Mouse (Mus musculus): ENCODE measurements at regions not wholly inside any gene's neighbourhood (a gene's known extent, or its start where the extent isn't known, plus 50 kb on each side); places are given as distances from the start of the nearest gene placed in this dataset.
"Not testable (repeated sequence)": the region's sequence is repeated elsewhere in the genome, so short reads cannot be mapped to it uniquely, and the experiment has no call there.

DNA sequence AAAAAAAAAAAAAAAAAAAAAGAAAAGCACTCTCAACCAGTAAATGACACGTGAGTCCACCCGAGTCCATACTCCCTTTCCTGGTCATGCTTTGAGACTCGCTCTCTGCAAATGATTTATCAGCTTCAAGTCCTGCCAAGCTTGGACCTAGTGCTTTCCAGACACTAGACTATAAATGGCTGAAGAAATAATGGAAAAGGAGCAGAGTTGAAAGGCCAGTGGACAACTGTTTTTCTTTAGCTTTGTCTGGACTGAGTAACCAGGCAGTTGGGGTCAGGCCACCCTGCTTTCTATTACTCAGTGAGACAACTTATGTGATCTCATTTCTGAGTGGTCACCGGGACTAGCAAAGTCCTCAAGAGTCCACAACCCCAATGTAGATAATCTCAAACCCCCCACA, 112.9 kb downstream of the Kcns3 start:
- DNase-seq = no peak

DNA sequence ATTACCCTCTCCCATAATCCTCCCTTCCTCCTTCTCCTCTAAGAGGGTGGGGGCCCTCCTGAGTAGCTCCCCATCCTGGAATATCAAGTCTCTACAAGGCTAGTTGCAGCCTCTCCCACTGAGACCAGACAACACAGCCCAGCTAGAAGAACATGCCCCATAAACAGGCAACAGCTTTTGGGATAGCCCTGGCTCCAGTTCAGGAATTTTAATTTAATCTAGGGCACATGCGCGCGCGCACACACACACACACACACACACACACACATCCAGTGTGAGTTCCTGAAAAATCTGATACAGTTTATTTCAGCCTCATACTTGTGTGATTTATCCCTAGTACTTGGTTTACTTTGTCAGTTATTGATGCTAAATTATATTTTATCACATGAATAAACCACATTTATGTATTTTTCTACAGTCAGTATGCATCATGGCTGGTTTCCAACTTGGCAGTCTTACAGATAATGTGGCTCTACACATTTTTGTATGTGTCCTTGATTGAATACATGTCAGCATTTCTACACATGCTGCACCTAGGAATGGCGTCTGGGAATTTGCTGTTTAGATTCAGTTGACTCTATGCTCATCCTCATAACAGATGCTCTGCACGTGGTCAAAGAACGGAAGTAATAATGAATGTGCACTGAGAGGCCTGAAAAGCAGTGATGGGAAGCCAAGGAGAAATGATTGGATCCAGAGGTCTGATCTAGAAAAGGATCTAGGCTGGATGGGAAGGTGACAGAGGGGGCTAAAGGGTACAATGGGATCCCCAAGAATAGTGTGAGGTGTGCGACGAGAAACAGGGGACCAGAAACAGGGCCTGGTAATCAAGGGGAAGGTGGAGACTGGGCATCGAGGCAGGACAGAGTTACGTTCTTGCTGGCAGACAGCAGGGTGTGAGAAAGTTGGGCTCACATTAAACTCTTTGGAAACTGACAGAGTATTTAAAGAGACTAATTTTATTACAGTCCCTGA, 130.0 kb downstream of the Kcns3 start:
- DNase-seq = no peak

DNA sequence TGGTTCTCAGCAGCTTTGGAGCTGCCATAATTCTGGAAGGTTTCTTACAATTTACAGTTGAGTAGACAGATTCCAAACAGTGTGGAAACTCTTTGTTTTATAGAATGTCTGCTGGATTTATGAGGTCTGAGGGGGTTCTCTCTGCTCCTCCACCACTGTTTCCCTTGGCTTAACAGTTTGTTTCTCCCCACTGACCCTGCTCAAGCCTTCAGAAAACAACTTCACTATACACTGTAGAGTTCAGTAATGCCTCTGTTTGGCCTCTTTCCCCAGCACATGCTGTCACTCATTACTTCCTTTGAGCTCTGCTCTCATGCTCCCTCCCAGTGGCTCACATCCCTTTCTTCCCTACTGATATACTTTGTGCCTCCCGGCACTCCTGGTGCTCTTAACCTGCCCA, 139.7 kb downstream of the Kcns3 start:
- DNase-seq = no peak

DNA sequence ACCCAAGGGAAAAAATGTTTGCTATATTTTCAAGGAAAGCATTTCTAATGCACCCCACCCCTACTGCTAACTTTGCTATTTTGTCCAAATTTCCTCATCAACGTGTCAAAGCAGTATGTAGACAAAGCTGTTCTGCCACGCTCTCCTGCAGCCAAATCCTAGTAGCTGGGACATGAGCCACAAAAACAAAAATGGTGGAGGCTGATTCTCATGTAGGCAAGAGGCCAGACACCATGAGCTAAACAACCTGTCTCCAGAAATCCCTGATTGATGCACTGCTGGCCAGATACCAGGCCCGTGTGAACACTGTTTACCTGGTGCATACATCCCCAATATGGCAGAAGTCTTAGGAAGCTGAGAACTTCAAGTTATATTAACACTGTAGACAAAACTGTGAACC, 166.6 kb downstream of the Kcns3 start:
- no peak for DNase-seq

DNA sequence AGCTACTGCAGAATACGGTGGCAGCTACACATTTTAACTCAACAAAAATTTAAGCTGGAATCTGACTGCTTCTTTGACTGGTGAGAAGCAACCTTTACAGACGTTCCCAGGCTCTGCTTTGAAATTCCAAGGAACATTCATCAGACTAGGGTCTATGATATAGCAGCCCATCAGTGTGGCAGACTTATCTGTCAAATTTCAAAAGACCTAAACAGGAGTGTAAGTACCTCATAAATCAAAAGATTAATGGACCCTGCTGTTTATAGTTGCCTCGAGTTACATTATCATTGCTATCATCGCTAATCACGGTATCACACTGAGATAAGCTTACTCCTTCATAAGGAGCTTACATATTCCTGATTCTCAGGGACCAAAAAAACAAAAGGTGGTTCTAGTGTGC, 201.7 kb downstream of the Kcns3 start:
- no peak for DNase-seq

DNA sequence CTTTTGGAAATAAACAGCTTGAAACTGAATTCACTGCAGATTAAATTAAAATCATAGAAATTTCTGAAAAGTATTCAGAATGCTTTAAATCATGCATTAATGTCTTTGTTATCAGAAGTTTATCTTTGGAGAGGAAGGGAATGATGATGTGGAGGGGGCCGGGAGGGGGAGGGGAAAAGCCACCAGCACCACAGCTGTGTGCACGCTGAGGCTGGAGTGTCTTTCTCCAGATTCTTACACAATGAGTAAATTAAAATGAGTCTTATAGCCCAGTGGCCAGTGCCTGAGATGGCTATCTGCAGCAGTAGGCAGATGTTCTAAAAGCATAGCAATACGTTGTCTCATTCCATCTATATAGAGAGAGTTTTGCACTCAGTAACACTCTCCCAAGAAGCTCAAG, 209.8 kb downstream of the Kcns3 start:
- no peak for DNase-seq

DNA sequence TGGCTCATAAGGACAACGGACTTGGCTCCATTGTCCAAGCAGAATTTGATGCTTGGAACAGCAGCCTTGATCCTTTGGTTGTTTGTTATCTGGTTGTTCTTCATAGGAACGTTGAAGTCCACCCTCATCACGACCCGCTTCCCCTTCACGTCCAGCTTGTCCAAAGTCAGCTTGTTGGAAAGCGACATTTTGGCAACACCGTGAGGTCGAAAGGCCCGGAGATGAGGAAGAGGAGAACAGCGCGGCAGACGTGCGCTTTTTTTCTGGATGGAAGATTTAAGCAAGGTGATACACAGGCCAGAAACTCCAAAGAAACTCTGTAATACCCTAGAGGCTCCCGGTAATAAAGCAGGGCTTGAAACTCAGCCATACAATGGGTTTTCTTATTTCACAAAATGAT, 250.8 kb downstream of the Kcns3 start:
- not testable (repeated sequence) for DNase-seq

DNA sequence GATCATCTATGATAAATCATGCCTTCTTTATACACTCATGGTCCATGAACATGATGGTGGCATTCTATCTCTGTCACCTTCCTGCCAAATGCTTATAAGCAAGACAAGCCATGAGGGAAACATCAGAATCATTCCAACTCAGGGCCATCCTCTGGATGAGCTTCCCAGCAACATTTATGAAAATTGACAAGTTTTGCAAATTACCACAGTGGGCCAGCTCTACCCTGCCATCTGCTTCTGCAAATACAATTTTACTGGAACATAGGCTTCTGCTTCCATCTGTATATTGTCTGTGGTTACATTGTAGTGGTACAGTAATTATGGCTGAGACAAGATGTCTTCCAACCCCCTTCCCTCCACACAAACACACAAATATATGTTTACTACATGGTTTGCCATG, 272.1 kb downstream of the Kcns3 start:
- no peak for DNase-seq

DNA sequence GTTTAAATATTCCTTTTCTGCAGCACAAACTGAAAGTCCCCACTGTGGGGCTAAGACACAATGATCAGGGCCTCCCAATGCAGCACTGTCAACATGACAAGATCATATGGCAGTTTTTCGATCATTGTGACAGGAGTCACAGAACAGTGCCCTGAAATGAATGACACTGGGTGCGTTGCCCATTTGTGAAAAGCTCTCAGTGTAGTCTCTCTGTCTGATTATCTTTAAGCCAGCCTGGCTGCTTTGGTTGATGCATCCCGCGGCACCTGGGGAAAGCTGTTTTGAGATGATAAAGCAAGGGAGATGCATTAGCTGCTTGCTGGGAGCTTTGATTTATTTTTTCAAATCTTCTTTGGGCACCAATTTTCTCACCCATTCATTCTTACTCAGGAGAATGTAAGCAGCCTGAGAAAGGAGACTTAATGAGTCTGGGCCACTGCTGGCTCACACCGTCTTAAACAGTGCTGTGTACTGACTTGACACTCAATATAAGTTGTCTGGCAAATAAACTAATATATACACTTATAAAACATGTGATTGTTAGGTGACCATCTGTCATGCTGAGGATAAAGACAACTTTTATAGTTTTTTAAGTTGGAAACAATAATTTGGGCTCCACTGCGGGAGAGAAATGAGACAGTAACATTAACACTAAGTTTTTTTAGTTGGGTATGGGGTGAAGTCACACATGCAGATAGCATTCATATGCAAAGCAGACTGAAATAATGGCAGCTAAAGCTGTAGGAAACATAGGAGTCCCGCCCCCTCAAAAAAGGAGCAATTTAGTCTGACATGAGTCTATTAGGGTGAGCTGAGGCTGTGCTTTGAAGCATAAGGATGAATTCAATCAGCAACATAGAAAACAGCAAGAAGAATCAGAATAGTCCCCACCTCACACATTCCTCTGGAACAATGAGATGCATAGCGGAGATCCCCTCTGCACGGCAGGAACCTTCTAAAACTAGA, 276.0 kb downstream of the Kcns3 start:
- no peak for DNase-seq

DNA sequence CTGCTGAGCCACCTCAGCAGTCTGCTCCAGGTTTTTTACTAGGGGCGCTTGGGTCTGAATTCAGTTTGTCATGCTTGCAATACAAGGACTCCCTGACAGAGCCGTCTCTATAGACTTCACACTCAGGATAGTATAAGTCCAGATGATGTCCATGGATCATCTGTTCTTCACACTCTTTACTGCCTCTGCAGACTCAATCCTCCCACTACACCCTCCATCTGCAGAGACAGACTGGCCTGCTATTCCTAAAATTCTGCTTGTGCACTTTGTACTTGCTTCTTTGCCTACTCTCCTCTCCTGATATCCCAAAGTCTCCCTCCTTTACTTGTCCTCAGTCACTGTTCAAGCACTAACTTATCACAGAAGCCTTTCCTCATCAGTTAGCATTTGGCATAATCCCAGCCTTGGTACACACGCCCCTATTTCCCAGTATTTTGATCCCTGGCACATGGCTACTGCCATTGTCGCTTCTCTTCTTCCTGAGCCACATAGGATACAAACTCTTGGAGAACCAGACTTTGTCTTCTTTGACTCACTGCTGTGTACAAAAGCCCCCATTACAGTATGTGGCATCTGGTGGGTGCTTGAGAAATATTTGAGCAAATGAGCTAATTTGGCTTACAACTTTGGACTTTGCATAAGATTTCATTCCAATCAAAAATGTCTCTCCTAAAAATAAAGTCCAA, 277.0 kb downstream of the Kcns3 start:
- no peak for DNase-seq

DNA sequence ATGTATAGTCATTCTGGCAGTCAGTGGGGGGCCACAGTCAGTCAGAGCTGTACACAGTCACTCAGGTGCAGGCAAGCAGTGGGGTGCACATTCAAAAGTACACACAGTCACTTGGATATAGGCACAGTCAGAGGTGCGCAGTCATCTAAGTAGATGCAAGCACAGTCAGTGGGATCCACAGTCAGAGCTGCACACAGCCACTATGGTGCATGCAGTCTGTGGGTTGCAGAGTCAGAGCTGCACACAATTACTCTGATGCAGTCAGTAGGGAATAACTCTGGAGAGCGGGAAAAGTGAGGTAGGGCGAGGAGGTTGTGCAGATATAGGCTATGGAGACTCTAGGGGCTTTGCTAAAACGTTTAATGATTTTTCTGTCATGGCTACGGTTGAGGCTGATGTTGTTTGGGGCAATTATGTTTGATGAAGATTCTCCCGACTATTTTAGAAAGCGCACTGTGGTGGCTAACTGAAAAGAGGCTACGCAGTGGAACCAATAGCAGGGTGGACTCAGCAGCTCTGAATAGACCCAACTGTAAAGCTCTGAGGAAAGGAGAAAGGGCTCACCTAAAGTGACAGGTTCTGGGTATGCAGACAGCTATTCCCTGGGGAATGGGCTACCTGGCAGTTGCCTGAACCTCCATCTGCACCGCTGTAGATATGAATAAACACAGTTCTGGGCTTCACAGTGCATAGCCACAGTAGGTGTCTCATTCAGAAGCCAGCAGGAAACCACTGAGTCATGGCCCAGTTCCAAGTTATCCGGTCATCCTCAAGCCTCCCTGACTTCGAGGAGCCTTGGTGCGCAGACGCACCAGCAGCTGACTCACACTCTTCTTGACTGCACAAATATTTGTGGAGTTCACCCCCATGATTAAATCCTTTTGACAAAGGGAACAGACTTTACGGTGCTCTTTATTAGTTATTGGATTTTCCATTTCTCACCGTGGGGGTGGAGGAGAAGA, 282.9 kb downstream of the Kcns3 start:
- DNase-seq = peak; percentile 18

DNA sequence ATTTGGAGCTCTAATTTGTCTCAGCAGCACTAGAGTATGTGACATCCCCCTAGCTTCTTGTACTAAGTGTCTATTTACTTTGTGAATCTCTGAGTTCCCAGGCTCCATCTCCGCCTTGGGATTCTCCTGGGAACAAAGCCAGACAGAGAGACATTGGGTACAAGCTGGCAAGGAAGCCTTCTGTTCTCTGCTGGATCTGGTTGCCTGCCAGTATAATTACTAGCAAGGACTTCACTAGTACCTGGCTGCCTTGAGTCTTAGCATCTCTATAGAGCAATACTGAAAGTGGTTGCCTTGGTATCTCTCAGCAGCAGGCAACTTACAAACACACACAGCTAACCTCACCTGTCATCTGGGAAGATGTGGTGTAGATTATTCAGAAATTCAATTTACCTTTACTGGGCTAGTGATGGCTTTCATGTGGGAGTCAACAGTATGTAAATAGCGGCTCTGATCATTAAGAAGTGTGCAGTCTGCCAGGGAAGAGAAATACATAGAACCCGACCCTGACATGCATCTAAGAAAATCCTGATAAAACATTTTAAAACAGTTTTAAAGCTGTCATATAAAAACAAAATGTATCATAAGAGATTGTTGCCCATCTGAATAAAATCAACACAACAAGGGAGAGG, 283.8 kb downstream of the Kcns3 start:
- DNase-seq = peak; percentile 65

DNA sequence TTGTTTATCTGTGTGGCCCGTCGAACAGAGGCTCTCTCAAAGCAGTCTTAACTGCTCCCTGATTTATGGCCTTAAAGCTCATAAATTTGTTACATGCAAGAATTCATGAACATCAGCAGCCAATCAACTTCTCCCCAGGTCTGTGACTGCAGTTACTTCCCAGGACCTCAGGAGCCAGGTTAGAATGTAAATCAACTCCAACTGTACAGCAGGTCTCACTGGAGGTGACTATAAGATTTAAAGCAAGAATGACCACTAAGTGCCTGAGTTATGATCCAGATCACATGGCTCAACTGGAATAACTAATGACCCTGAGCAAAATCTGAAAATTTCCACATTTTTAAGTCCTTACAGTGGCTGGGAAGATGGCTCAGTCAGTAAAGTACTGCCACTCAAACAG, 285.6 kb downstream of the Kcns3 start:
- DNase-seq = no peak

DNA sequence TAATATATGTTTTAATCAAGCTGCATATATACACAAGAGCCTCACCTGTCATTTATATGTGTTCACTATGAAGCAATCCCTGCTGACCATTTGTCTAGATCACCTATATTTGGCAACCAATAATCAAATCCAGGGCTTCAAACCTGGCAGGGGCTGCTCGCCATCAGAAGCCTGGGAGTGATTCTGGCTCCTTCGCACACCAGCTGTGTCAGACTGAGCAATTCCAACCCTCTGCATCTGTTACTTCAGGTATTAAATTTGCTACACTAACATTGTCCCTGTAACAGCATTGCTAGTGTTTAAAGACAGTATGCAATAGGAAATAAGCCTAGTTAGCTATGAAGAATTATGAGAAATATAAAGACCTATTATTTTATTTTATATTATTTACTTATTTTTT, 330.5 kb downstream of the Kcns3 start:
- DNase-seq = peak; percentile 10

DNA sequence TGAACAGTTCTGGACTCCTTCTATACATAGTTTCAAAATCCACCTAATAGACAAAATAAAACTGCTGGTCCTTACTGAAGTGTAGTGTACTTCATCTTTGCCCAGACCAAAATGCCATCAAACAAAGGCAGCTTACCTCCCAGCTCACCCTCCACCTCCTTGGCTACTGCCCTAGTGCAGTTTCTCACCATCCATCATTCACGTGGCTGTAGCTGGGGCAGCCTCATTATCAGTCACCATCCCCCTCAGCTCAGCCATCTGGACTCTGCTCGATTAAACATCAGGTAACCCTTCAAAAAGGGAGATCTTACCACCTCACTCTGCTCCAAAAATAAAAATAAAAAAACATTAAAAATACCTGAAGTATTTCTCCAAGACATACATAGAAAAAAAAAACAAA, 332.8 kb downstream of the Kcns3 start:
- no peak for DNase-seq

DNA sequence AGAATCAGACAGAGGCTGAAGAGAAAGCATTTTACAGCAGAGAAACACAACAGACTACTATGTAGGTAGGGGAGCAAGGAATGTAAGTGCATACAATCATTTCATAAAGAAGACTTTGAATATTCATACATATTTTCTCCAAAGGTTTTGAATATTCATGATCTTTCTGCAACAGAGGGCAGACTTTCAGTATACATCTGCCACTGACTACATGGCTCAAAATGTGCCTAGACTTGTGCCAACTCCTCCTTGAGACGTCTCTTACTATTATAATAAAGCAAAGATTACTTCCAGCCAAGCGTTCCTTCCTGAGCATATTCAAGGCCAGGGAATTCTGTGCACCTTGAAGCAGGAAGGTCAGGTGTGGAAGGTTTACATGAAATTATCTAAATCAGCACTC, 333.3 kb downstream of the Kcns3 start:
- DNase-seq = no peak

DNA sequence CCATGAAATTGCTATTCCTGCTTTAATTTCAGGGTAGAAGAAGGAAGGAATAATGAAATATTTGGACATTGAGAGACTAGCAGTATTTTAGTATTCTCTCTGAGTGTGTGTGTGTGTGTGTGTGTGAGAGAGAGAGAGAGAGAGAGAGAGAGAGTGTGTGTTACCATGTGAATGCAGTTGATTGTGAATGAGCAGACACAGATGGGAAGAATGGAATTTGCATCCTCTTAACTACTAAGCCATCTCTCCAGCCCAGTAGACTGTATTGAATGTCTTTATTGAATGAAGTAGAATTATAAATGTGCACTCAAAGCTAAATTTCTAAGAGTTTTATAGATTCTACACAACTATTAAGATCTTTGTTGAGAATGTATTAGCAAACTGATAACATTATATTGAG, 340.3 kb downstream of the Kcns3 start:
- no peak for DNase-seq

DNA sequence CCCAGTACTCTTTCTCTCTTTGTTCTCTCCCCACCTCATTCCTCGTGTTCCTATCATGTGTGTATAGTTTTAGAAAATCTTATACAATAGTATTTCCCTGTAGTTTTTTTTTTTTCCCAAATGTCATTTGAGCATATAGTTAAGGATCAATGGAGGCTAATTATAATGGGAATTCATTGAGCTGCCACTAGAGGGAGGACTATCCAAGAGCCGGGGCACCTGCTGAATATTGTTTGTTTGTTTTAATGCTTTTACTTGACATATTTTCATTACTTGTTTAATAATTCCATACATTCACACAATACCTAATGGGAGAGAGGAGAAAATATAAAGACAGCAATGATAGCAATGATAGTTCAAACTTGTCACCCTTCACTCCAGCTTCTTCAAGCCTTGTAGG, 346.4 kb downstream of the Kcns3 start:
- no peak for DNase-seq
